Mouse (Mus musculus) small intestine, adult 2 months (tissue): ENCODE measurements around the gene Prpf19.

Experiments
- CTCF ChIP-seq: fragments of 200-500 bp; IDR thresholded peaks from 2 replicates; pipeline ENCODE4 v1.5.1; 2012; ENCODE audit warnings: low read depth, mild to moderate bottlenecking, control low read depth, inconsistent platforms, low read length, moderate library complexity, mixed read lengths; ENCODE audit not compliant: insufficient replicate concordance, insufficient read length; ENCODE audit errors: extremely low read depth
- POLR2A ChIP-seq: fragments of 200-500 bp; IDR thresholded peaks from 2 replicates; pipeline ENCODE4 v1.6.1; 2012; ENCODE audit warnings: low read depth, mild to moderate bottlenecking, control low read depth, inconsistent platforms, low read length, moderate library complexity

- no peak for TF ChIP-seq CTCF
- no peak for TF ChIP-seq POLR2A
Measured at GRCm38 (mm10) chr19:10920532-10920931, 25.5 kb downstream of the Prpf19 start, which contains the start of gene Zp1.
